Mouse (Mus musculus) mouse trophoblast stem cell (cell line): ENCODE data around the gene Haus2.

Experiments
- in situ Hi-C, 2 experiments: fragments of 300-500 bp; cut with MseI, MboI; formaldehyde crosslinking; loops; 2 replicates in 1 of 2; 3 replicates in 1 of 2; pipeline ENCODE4 v1.15.1; 2025

The Haus2 gene

GRCm38 (mm10) chr2:120663491-120664154, 54.4 kb downstream of the Haus2 start:
- in situ Hi-C loops, result no loop called here

- in situ Hi-C loops, result no loop called here
Observed at GRCm38 (mm10) chr2:120667446-120667845, 58.3 kb downstream of the Haus2 start.

DNA sequence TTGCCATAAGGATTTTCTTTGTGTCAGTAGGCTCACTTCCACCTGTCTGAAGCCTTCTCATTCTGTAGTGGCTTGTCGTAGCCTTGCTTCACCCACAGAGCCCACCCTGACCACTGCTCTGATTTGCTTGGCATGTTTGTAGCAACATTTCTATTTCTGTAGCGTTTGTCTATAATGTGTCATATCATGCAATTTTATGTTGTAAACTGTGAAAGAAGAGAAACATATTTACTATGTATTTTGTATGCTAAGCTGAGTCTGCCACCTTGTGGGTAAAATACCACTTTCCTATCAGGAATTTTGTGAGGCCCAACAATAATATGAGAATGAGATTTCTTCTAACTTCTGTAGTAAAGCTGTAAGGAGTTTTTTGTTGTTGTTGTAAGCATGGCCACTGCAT, 61.1 kb downstream of the Haus2 start:
- in situ Hi-C loops, result no loop called here
